Mouse (Mus musculus) T-helper 1 cell (primary cell): ENCODE measurements around the gene Gm47289.

Experiments
- in situ Hi-C: fragments of 300-600 bp; cut with MboI, MseI; formaldehyde crosslinking; loops from one replicate; pipeline ENCODE4 v1.15.1; 2025; ENCODE audit warnings: high pct_unique_total_duplicates

The Gm47289 gene

DNA sequence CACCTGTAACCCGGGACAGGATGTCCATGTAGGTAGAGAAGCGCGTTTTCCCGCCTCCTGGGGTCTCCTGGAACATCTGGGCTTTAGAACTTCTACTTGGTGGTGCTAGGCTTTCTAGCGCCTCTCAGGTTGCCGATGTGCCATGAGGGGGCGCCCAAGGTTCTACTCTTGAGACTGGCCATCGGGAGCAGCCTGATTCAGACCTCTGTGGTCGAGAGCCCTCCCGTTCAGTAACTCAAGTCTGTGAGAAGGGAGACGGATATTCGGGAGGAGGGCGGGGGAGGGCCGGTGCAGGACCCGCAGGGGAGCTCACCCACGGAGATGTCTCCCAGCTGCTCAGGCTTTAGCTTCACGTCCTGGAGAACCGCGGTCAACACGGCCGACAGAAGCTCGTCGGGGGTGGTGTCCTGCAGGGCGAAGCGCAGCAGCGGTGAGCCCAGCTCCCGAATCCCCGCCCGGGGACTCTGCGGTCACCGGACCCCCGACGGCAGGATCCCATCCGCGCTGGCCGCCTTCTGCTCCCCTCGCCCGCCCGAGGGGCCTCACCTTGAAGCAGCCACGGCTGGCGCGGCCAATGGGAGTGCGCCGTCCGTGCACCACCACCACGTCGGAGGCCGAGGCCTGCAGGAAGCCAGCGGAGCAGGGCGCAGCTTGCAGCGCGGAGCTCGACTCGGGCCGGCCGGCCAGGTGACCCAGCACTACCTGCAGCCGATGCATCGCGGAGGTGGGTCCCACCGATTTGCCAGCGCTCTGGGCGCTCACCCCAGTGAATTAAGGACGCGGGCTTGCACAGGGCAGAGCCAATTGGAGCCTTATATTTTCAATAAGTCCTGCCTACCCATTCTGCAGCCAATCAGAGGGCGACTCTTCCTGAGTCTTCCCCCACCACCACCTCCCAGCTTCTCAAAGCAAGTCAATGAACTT is 2.4 kb upstream of the Gm47289 start, which contains the start of gene Acaa1b:
Acaa1b (minus strand) TSS at position 816 of the 924 bp plus-strand sequence.
- in situ Hi-C loops: no loop called here

DNA sequence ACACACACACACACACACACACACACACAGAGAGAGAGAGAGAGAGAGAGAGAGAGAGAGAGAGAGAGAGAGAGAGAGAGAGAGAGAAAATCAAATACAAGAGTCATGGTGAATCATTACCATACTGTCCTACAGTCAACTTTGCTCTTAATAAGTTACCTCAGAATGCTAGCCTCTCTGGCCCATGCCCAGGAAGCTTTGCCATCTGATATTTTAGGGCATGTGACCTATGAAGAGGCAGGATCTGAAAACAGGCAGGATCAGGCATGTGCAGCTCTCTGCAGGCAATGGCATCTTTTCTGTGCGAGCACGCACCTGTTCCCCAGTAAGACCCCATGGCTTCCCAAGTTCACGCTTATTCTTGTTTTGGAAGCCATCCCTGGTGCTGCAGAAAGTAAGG is 1.7 kb downstream of the Gm47289 start:
- in situ Hi-C loops: no loop called here

DNA sequence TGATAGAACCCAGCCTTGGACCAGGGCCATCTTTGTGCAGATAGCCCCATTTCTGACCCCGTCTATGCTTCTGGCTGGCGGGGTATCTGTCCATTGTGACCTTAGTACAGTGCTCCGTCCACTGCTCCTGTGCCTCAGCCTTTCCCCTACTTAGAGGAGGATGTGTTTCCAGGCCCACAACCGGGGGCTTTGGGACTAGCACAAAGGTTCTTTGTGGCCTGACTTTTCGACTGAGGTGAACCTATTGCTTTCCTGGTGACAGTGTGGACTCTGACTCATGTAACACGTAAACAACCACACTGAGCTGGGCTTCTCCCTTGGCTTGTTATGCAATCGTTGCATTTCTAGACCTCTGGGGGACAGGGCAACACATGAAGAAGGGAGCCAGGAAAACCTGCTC is 5.8 kb downstream of the Gm47289 start:
- in situ Hi-C loops: no loop called here

DNA sequence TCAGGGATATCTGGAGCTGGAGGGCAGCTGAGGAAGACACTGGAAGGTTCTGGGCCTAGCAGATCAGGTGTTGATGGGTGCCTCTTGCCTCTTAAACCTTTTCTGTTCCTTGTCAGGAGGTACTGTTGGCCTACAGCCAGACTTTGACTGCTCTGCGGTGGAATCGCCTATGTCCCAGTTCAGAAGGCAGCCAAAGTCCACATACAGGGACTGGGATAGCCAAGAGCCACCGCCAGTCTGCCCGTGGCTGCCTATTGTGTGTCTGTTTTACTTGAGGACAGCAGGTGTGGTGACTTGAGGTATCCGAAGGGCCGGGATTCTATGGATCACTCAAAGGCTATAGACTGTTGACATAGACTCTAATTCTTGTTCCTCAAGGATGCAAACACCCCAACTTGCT is 6.6 kb downstream of the Gm47289 start:
- in situ Hi-C loops: no loop called here

DNA sequence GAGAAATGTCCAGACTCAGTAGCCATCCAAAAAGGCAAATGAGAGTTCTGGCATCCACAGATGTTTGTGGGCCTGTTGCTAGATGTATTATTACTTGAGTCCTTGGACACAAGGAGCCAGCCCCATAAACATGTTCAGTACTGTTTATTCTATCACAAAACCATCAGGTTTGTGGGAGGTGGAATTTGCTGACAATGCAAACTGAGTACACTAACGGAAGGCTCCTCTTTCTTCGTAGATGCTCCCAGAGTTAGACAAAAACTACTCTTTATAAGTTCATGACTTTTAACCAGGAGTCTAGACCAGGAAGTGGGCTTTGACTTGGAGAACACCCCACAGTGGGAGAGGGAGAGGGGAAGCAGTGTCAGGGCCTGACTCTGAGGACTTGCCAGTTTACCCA is 8.6 kb downstream of the Gm47289 start:
- in situ Hi-C loops: no loop called here

DNA sequence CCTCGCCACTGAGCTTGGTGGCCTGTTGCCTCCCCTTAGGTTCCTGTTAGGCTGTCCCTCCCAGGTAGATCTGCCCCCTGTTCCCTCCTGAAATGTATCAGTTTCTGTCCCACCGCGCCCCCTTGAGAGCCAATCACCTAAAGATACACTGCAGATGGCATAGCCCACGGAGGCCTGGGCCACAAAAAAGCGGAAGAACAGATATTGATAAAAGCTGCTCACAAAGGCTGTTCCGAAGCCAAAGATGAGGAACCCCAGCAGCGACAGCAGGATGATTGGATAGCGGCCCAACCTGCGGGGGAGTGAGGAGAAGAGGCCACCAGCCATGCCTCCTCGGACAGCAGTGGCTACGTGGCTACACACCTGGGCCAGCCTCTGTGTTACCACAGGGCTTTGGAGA is 20.3 kb downstream of the Gm47289 start:
- in situ Hi-C loops: no loop called here

DNA sequence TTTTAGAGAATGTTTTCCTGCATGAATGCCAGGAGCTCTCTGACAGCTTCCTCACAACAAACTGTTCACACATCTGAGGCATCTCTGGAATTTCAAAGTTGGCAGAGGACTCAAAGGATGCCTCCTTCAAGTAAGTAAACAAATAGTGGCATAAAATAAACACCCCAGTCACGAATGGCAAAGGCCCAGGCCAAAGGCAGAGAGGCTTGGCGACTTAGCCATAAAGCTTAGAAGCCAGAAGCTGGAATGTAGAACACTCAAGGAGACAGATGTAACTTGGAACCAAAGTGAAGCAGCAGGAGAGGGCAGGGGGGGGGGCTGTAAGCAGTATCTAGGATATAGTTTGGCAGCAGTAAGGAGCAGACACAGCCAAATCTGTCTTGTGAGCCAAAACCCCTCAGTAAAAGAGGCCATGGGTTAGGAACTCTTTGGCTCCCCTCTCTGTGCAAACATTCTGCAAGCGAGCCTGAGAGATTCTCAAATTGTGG is 22.3 kb downstream of the Gm47289 start:
- in situ Hi-C loops: no loop called here

DNA sequence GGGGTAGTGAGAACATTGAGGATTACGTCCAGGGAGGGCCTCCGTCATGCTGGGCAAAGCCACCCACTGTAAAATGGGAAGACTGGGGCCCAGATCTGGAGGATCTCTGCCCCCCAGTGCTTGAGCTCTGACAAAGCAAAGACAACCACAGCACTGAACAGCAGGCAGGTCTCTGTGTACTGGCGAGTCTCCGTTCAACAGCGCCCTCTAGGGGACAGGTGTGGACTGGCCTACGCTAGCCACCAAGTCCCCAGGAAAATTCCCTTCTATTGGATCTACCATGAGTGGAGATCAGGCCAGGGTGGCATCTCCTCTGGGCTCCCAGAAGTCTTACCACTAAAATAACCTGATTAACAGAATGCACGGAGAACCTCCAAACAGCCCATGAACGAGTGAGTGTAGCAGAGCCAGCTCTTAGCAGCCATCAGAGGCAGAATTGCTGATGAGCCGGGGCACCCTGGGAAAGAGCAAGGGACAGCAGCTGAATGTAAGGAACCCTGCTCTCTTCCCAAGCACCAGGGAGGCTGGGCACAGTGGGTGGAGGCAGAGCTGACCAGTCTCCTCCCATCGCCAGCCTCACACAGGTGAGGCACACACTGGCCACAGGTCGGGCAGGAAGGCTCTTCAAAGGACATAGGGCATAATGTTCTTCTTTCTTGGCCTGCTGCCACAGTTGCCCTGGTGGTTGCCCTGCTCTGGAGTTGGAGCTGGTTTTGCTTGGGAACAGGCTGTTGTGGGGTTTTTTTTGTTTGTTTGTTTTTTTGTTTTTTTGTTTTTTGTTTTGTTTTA is 33.4 kb downstream of the Gm47289 start:
- in situ Hi-C loops: loop anchor here (10.0 kb wide), 1 partner anchor 182 kb away; no protein-coding TSS in a partner anchor

DNA sequence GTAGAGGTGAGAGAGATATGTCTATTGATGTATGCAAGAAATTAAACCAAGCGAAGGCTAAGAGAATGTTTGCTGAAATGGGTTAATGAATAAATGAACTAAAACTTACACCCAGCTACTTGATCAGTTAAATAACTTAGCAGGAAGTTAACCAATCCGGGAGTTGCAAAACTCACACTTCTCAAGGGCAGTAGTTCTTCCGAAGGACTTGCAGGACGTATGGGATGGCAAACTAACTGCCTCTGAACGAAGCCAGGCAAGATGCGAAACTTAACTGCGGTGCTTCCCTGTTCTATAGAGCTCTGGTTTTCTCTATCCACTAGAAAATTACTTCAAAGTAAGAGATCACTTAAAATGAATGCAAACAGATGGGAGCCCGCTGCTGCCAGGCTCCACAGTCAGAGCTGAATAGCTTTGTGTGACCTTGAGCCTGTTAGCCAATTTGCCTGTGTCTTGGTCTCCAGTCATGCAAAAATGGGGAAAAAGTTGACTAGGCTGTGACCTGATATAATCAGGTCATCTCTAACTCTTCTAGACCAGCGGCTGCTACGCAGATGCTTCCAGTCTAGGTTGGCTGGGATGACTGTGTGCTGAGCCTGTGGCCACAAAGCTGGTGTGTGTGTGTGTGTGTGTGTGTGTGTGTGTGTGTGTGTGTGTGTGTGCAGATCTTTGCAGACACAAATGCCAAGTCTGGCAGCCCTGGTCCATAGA is 40.3 kb downstream of the Gm47289 start:
- in situ Hi-C loops: loop anchor here (10.0 kb wide), 1 partner anchor 175 kb away; no protein-coding TSS in a partner anchor

DNA sequence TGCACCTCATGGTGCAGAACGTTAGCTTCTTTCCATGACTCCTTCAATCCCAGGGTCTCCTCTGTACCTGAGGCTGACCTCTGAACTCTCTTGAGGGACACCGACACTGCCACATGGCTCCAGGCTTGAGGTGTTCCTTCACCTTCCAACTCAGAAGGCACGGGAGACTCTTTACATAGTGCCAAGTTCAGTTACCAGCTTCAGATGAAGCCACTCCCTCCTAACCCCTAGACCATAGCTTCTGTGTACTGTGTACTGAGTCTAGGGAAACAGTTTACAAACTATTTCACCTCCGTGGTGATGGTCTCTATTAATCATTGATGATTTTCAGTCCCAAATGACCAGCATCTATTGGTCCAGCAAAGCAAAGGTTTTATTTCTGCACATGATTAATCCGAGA is 42.7 kb downstream of the Gm47289 start:
- in situ Hi-C loops: loop anchor here (10.0 kb wide), 1 partner anchor 1493 kb away; no protein-coding TSS in a partner anchor

DNA sequence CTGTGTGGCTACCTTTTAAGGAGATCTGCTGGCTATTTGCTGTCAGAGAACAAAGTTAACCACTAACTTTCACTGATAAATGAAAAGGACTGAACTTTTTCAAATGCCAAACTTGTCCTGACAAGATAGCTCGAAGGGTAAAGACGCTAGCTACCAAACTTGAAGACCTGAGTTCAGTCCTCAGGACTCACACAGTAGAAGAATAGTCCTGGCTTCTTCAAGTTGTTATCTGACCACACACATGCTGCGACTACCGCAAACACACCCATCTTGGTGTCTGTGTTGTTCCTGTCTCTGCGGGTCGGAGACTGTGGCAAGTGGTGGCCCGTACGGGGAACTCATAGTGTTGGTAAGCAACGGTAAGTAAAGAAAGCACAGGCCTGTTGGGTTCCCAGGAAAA is 44.7 kb downstream of the Gm47289 start:
- in situ Hi-C loops: loop anchor here (10.0 kb wide), 1 partner anchor 1491 kb away; no protein-coding TSS in a partner anchor

DNA sequence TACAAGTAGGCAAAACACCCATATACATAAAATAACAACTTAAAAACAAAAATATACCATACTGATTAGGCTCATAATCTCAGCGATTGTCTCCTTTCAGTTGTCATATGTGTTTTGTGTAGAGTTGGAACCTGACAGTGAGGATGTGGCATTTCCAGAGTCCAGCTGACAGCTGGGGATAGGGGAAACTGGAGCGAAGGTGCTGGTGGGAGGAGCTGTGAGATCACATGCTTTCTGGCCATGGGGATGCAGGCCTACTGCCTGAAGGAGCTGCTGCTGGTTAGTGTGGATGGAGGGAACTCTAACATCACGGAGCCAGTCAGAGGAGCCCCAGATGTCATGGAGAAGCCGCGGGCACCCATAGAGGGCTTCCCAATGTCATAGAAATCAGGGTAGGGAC is 46.8 kb downstream of the Gm47289 start:
- in situ Hi-C loops: loop anchor here (10.0 kb wide), 1 partner anchor 1489 kb away; no protein-coding TSS in a partner anchor

DNA sequence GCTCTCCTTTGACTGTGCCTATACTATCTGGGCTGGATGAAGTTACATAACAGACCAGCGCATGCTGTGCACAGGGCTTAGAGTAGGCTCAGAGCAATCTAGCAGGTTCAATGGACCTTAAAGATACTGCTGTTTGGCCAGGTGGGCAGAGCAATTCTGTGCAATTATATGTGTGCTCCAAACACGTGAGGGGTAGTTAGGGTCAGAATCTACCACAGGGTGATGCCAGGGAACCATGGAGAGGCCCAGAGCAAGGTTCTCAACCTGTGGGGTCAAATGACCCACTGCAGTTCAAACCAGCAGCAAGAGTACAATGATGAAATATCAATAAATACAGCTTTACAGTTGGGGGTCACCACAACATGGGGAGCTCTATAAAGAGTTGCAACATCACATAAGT is 47.7 kb downstream of the Gm47289 start:
- in situ Hi-C loops: loop anchor here (10.0 kb wide), 1 partner anchor 1488 kb away; no protein-coding TSS in a partner anchor

DNA sequence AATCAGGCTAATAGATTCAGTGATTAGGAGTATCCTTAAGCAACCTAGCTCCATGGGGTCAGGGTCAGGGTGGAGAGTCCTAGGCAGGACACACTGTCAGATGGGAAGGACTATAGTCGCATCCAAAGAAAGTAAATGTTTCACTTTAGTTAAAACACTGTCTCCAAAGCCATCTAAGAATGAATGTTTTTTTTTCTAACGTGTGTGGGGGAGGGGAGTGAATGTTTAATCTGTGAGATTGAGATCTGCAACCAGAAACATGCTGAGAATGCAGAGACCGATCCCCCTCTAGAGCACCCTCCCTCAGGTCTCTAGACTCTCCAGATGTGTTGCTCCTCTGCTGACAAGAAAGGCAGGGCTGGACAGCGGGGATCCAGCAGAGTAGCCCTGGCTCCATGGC is 48.2 kb downstream of the Gm47289 start:
- in situ Hi-C loops: loop anchor here (10.0 kb wide), 1 partner anchor 1488 kb away; no protein-coding TSS in a partner anchor

DNA sequence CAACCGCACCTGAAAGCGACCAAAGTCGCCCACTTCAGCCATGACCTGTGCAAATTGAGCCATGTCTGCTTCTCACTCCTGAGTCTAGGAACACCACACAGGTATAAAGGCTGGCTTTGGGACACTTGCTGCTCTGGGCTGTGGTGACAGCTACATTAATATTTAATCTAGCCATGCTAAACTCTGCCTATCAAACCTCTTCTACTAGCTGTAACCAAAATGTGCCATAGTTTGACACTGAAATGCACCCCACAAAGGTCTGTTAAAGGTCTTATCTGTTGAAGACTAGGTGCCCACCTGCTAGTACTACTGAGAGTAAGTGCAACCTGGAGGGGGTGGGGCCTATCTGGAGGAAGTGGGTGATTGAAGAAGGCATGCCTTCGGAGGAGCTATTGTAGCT is 50.0 kb downstream of the Gm47289 start, which contains the start of gene Slc22a13:
Slc22a13 (minus strand) TSS at position 101 of the 400 bp plus-strand sequence.
- in situ Hi-C loops: loop anchor here (10.0 kb wide), 1 partner anchor 1486 kb away; no protein-coding TSS in a partner anchor
